Mouse (Mus musculus) megakaryocyte, embryonic 14.5 days (primary cell): ENCODE data around the gene Dact2. TPM values are rescaled to one million over a fixed set of nuclear protein-coding genes. Genes with fewer than 3 reads are reported as not detected.

Experiments used
- H3K27me3 ChIP-seq: replicated peaks from 2 replicates; pipeline ENCODE3; 2012; ENCODE audit warnings: inconsistent platforms
- H3K36me3 ChIP-seq: replicated peaks from 2 replicates; pipeline ENCODE3; 2012; ENCODE audit warnings: low read length, inconsistent platforms, mixed read lengths
- H3K4me1 ChIP-seq: 2 replicates; pipeline ENCODE4 v1.6.1; 2012; ENCODE audit warnings: inconsistent platforms
- H3K4me3 ChIP-seq: replicated peaks from 2 replicates; pipeline ENCODE3; 2012; ENCODE audit warnings: moderate library complexity, mild to moderate bottlenecking, inconsistent platforms
- H3K9me3 ChIP-seq: 2 replicates; pipeline ENCODE4 v1.6.1; 2012; ENCODE audit warnings: inconsistent platforms
- FLI1 ChIP-seq: IDR thresholded peaks from 2 replicates; pipeline ENCODE4 v1.6.1; 2012; ENCODE audit warnings: low read length, inconsistent platforms, mixed read lengths
- GATA1 ChIP-seq: IDR thresholded peaks from 3 replicates; pipeline ENCODE4 v1.6.1; 2012; ENCODE audit warnings: mixed read lengths, low read length, inconsistent platforms, borderline replicate concordance
- polyA plus RNA-seq: library from polyadenylated mRNA; stranded (reverse); fragments of >175 nt; gene quantifications from 2 replicates; pipeline ENCODE4 v1.2.3, GENCODE M21; 2012; ENCODE audit warnings: low replicate concordance; ENCODE audit not compliant: insufficient read depth

The Dact2 gene
- polyA plus RNA-seq, 1 experiment = 0.19 TPM

GRCm38 (mm10) chr17:14220606-14221202 is 16.6 kb upstream of the Dact2 start:
- Histone ChIP-seq H3K9me3 (0 out of 2 replicates have a peak, but pooled peaks cover 2% of the 10 kb centered on the region), H3K36me3 (no peaks in the 10 kb centered on the region), H3K4me3 (no peak overlapping the region), H3K4me1 (no peaks in the 10 kb centered on the region), H3K27me3 (peaks cover 6% of the 10 kb centered on the region)
- TF ChIP-seq GATA1 (no peak), FLI1 (no peak)

DNA sequence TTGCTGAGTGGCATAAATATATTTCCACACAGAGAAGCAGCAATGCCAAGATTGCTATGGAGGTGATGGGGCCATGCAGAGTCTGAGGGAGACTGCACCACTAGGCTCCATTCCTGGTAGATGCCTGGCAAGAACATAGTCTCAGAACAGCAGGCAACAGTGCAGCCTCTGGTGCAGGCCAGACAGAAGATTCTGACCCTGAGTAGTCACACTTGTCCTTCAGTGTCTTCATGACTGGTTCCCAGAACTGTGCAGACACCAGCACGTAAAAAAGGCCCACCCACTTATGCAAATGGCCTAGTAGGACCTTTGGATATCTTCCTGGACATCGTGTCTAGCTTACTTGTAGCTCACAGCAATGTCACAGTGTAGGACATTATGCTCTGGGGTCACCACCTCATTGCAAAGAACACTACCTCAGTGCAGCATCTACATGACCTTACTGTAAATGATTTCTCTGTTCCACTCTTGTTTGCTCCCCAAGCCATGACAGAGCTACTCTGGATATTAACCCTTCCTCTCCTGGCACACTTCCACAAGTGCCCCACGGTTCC is 9.9 kb upstream of the Dact2 start:
- no peaks in the 10 kb centered on the region for H3K4me1 ChIP-seq
- H3K27me3 ChIP-seq = peaks cover 9% of the 10 kb centered on the region
- TF ChIP-seq FLI1 = no peak
- TF ChIP-seq GATA1 = no peak
- H3K36me3 ChIP-seq = no peaks in the 10 kb centered on the region
- H3K9me3 ChIP-seq = 0 out of 2 replicates have a peak, but pooled peaks cover 2% of the 10 kb centered on the region
- H3K4me3 ChIP-seq = no peak overlapping the region

- Histone ChIP-seq H3K4me3 (no peak overlapping the region), H3K4me1 (no peaks in the 10 kb centered on the region), H3K36me3 (no peaks in the 10 kb centered on the region), H3K27me3 (peaks cover 8% of the 10 kb centered on the region), H3K9me3 (0 out of 2 replicates have a peak, but pooled peaks cover 2% of the 10 kb centered on the region)
- no peak for TF ChIP-seq GATA1
- no peak for TF ChIP-seq FLI1
Observed at GRCm38 (mm10) chr17:14212796-14213195, 8.7 kb upstream of the Dact2 start.

- H3K36me3 ChIP-seq = no peaks in the 10 kb centered on the region
- H3K9me3 ChIP-seq = no peaks in the 10 kb centered on the region
- peaks cover 7% of the 10 kb centered on the region for H3K4me1 ChIP-seq
- no peak overlapping the region for H3K4me3 ChIP-seq
- peaks cover 51% of the 10 kb centered on the region for H3K27me3 ChIP-seq
- no peak for TF ChIP-seq GATA1
- no peak for TF ChIP-seq FLI1
Observed at GRCm38 (mm10) chr17:14207093-14207561, 3.0 kb upstream of the Dact2 start.

- Histone ChIP-seq H3K4me3 (no peak overlapping the region), H3K9me3 (no peaks in the 10 kb centered on the region), H3K4me1 (peaks cover 7% of the 10 kb centered on the region), H3K27me3 (peaks cover 61% of the 10 kb centered on the region), H3K36me3 (no peaks in the 10 kb centered on the region)
- TF ChIP-seq FLI1 (no peak), GATA1 (no peak)
Observed at GRCm38 (mm10) chr17:14206062-14206461, 2.0 kb upstream of the Dact2 start.

- no peaks in the 10 kb centered on the region for H3K36me3 ChIP-seq
- no peak for TF ChIP-seq FLI1
- peaks cover 68% of the 10 kb centered on the region for H3K27me3 ChIP-seq
- H3K9me3 ChIP-seq = no peaks in the 10 kb centered on the region
- H3K4me1 ChIP-seq = peaks cover 7% of the 10 kb centered on the region
- no peak overlapping the region for H3K4me3 ChIP-seq
Observed at GRCm38 (mm10) chr17:14205236-14205635, 1.1 kb upstream of the Dact2 start.

GRCm38 (mm10) chr17:14203121-14203941 is 773 bp downstream of the Dact2 start:
- TF ChIP-seq GATA1 = no peak
- no peak for TF ChIP-seq FLI1
- H3K4me3 ChIP-seq = peak overlapping the region; percentile 38
- H3K36me3 ChIP-seq = no peaks in the 10 kb centered on the region
- peaks cover 10% of the 10 kb centered on the region for H3K4me1 ChIP-seq
- H3K9me3 ChIP-seq = no peaks in the 10 kb centered on the region
- peaks cover 72% of the 10 kb centered on the region for H3K27me3 ChIP-seq

DNA sequence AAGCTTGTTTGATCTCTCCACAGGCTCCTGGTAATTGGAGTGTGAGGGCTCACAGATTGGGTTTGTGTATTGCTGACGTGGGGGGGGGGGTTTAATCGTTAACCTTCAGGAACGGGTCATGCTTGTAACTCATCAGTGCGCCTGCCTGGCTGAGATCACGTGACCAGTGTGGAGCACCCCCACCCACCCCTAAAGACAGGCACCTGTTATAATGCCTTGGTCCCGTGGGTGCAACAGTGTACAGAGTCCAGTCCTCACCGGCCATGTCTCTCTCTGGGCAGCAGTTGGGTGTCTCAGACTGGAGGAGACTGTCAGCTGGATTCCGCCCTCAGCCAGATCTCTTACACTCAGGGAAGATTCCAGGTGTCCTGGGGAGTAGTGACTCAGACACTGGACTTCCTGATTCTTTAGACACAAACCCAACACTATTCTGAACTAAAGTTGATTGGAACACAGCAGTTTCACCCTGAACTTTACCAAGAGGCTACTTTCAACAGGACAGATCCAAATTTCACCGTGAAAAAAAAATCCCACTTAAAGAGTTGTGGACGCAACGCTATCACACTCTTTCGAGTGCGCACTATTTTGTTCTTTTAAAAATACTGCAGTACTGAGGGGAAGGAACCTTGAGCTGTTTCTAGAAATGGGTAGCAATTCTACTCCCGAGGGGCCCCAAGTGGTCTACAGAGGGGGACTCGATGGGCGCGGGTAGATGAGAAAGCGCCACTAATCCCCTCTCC is 1.6 kb downstream of the Dact2 start:
- H3K4me3 ChIP-seq = no peak overlapping the region
- no peaks in the 10 kb centered on the region for H3K36me3 ChIP-seq
- TF ChIP-seq FLI1 (no peak), GATA1 (no peak)
- H3K9me3 ChIP-seq = no peaks in the 10 kb centered on the region
- H3K4me1 ChIP-seq = peaks cover 10% of the 10 kb centered on the region
- peaks cover 72% of the 10 kb centered on the region for H3K27me3 ChIP-seq

- Histone ChIP-seq H3K9me3 (no peaks in the 10 kb centered on the region; the same call in 1 of the 2 replicates), H3K4me1 (peaks cover 10% of the 10 kb centered on the region), H3K27me3 (peaks cover 73% of the 10 kb centered on the region), H3K36me3 (no peaks in the 10 kb centered on the region), H3K4me3 (no peak overlapping the region)
- TF ChIP-seq FLI1 (no peak), GATA1 (no peak)
Observed at GRCm38 (mm10) chr17:14201281-14201787, 2.8 kb downstream of the Dact2 start.
